Mouse (Mus musculus): Measurements from ENCODE around the gene Avp. TPM values are rescaled to one million over a fixed set of nuclear protein-coding genes. Genes with fewer than 3 reads are reported as not detected.

Avp gene
- polyA plus RNA-seq, 1 experiment from 2014 or later, result not detected

- no peak for ATAC-seq (ENCODE audit: extremely low read depth, insufficient number of reproducible peaks, low FRiP score, low TSS enrichment)
Measured at GRCm38 (mm10) chr2:130569926-130570325, 12.4 kb downstream of the Avp start.

GRCm38 (mm10) chr2:130568921-130569320 lies 13.4 kb downstream of the Avp start:
- Histone ChIP-seq H3K9me3 (no peaks in the 10 kb centered on the region), H3K4me1 (peaks cover 9% of the 10 kb centered on the region), H3K36me3 (peaks cover 24% of the 10 kb centered on the region), H3K27me3 (replicated peaks) (peaks cover 8% of the 10 kb centered on the region), H3K27ac (replicated peaks) (no peak overlapping the region), H3K4me2 (no peak overlapping the region), H3K9ac (no peak overlapping the region), H3K4me3 (no peak overlapping the region)
- 75% methylated on average over 4 of the region's 4 CpGs for WGBS
- no peak for ATAC-seq (ENCODE audit: extremely low read depth, insufficient number of reproducible peaks, low FRiP score, low TSS enrichment)

More at GRCm38 (mm10) chr2:130569926-130570325, 12.4 kb downstream of the Avp start:
- Histone ChIP-seq H3K27me3 (replicated peaks) (peaks cover 18% of the 10 kb centered on the region), H3K9ac (no peak overlapping the region), H3K4me3 (no peak overlapping the region), H3K36me3 (peaks cover 23% of the 10 kb centered on the region), H3K27ac (replicated peaks) (no peak overlapping the region), H3K4me2 (no peak overlapping the region), H3K9me3 (no peaks in the 10 kb centered on the region), H3K4me1 (peaks cover 1% of the 10 kb centered on the region)

GRCm38 (mm10) chr2:130564983-130565382 lies 17.4 kb downstream of the Avp start:
- no peaks in the 10 kb centered on the region for H3K9me3 ChIP-seq
- peak overlapping the region; percentile 95 for H3K9ac ChIP-seq
- H3K27ac ChIP-seq (replicated peaks), result no peak overlapping the region
- WGBS, result 88% methylated on average over 8 of the region's 8 CpGs
- peaks cover 26% of the 10 kb centered on the region for H3K36me3 ChIP-seq
- ATAC-seq (ENCODE audit: extremely low read depth, insufficient number of reproducible peaks, low FRiP score, low TSS enrichment), result no peak
- peaks cover 17% of the 10 kb centered on the region for H3K4me1 ChIP-seq
- peak overlapping the region; percentile 84 for H3K4me3 ChIP-seq
- peak overlapping the region; percentile 81 for H3K4me2 ChIP-seq
- no peaks in the 10 kb centered on the region for H3K27me3 ChIP-seq (replicated peaks)

- no peaks in the 10 kb centered on the region for H3K27me3 ChIP-seq (replicated peaks)
- no peak for ATAC-seq (ENCODE audit: extremely low read depth, insufficient number of reproducible peaks, low FRiP score, low TSS enrichment)
- peak overlapping the region; percentile 95 for H3K9ac ChIP-seq
- peak overlapping the region; percentile 84 for H3K4me3 ChIP-seq
- peak overlapping the region; percentile 81 for H3K4me2 ChIP-seq
- WGBS, result 0% methylated on average over 23 of the region's 23 CpGs
- H3K27ac ChIP-seq (replicated peaks), result peak overlapping the region; percentile 68
- H3K4me1 ChIP-seq, result peaks cover 17% of the 10 kb centered on the region
- H3K36me3 ChIP-seq, result peaks cover 31% of the 10 kb centered on the region
- H3K9me3 ChIP-seq, result no peaks in the 10 kb centered on the region
Measured at GRCm38 (mm10) chr2:130564063-130564462, 18.3 kb downstream of the Avp start.

GRCm38 (mm10) chr2:130563212-130564055 lies 18.9 kb downstream of the Avp start, which contains the start of gene Mrps26:
Mrps26 (plus strand) TSS chr2:130563742.
- H3K9ac ChIP-seq, result peak within 1 kb of the TSS; percentile 95
- H3K36me3 ChIP-seq, result peaks cover 34% of the 10 kb centered on the region
- ATAC-seq (ENCODE audit: extremely low read depth, insufficient number of reproducible peaks, low FRiP score, low TSS enrichment), result peak; percentile 94
- no peaks in the 10 kb centered on the region for H3K27me3 ChIP-seq (replicated peaks)
- no peaks in the 10 kb centered on the region for H3K9me3 ChIP-seq
- peak within 1 kb of the TSS; percentile 81 for H3K4me2 ChIP-seq
- H3K4me3 ChIP-seq, result peak within 1 kb of the TSS; percentile 84
- H3K27ac ChIP-seq (replicated peaks), result peak within 1 kb of the TSS; percentile 83
- peaks cover 17% of the 10 kb centered on the region for H3K4me1 ChIP-seq
- WGBS, result under 1% methylated on average over 61 of the region's 61 CpGs

- Histone ChIP-seq H3K9me3 (no peaks in the 10 kb centered on the region), H3K36me3 (peaks cover 63% of the 10 kb centered on the region), H3K27me3 (replicated peaks) (no peaks in the 10 kb centered on the region), H3K27ac (replicated peaks) (no peak overlapping the region), H3K4me1 (peaks cover 6% of the 10 kb centered on the region), H3K4me2 (no peak overlapping the region), H3K9ac (no peak overlapping the region), H3K4me3 (no peak overlapping the region)
- WGBS, result 64% methylated on average over 2 of the region's 2 CpGs
- no peak for ATAC-seq (ENCODE audit: extremely low read depth, insufficient number of reproducible peaks, low FRiP score, low TSS enrichment)
Measured at GRCm38 (mm10) chr2:130558015-130558414, 24.3 kb downstream of the Avp start.

- no peak for ATAC-seq (ENCODE audit: extremely low read depth, insufficient number of reproducible peaks, low FRiP score, low TSS enrichment)
- Histone ChIP-seq H3K9ac (no peak overlapping the region), H3K4me1 (peaks cover under 1% of the 10 kb centered on the region; the same call in 1 of the 2 replicates), H3K4me3 (no peak overlapping the region), H3K27ac (replicated peaks) (no peak overlapping the region), H3K36me3 (peaks cover 68% of the 10 kb centered on the region), H3K9me3 (no peaks in the 10 kb centered on the region), H3K27me3 (replicated peaks) (no peaks in the 10 kb centered on the region), H3K4me2 (no peak overlapping the region)
- WGBS, result 95% methylated on average over 2 of the region's 2 CpGs
Measured at GRCm38 (mm10) chr2:130557462-130557861, 24.9 kb downstream of the Avp start.

- H3K27me3 ChIP-seq (replicated peaks), result no peaks in the 10 kb centered on the region
- H3K27ac ChIP-seq (replicated peaks), result no peak overlapping the region
- no peak overlapping the region for H3K9ac ChIP-seq
- no peaks in the 10 kb centered on the region for H3K9me3 ChIP-seq
- WGBS, result 86% methylated on average over 1 of the region's 1 CpGs
- H3K4me3 ChIP-seq, result no peak overlapping the region
- peaks cover 80% of the 10 kb centered on the region for H3K36me3 ChIP-seq
- no peaks in the 10 kb centered on the region for H3K4me1 ChIP-seq
- no peak overlapping the region for H3K4me2 ChIP-seq
- ATAC-seq (ENCODE audit: extremely low read depth, insufficient number of reproducible peaks, low FRiP score, low TSS enrichment), result no peak
Measured at GRCm38 (mm10) chr2:130556292-130556691, 26.1 kb downstream of the Avp start.

GRCm38 (mm10) chr2:130554841-130555240 lies 27.5 kb downstream of the Avp start:
- no peak for ATAC-seq (ENCODE audit: extremely low read depth, insufficient number of reproducible peaks, low FRiP score, low TSS enrichment)
- no peaks in the 10 kb centered on the region for H3K27me3 ChIP-seq (replicated peaks)
- H3K4me3 ChIP-seq, result no peak overlapping the region
- no peak overlapping the region for H3K27ac ChIP-seq (replicated peaks)
- H3K4me2 ChIP-seq, result no peak overlapping the region
- WGBS, result 87% methylated on average over 7 of the region's 7 CpGs
- H3K36me3 ChIP-seq, result peaks cover 91% of the 10 kb centered on the region
- H3K9ac ChIP-seq, result no peak overlapping the region
- H3K4me1 ChIP-seq, result no peaks in the 10 kb centered on the region
- no peaks in the 10 kb centered on the region for H3K9me3 ChIP-seq

- peak; percentile 45; the same call in 1 of the 2 replicates for ATAC-seq (ENCODE audit: extremely low read depth, insufficient number of reproducible peaks, low FRiP score, low TSS enrichment)
- Histone ChIP-seq H3K4me3 (no peak overlapping the region), H3K4me1 (peaks cover 8% of the 10 kb centered on the region; the same call in 1 of the 2 replicates), H3K27ac (replicated peaks) (no peak overlapping the region; the same call in 1 of the 2 replicates), H3K9ac (no peak overlapping the region), H3K4me2 (no peak overlapping the region), H3K9me3 (no peaks in the 10 kb centered on the region), H3K27me3 (replicated peaks) (no peaks in the 10 kb centered on the region), H3K36me3 (peaks cover 100% of the 10 kb centered on the region)
- WGBS, result 60% methylated on average over 8 of the region's 8 CpGs
Measured at GRCm38 (mm10) chr2:130546957-130547356, 35.4 kb downstream of the Avp start.

GRCm38 (mm10) chr2:130540266-130540665 lies 42.1 kb downstream of the Avp start:
- peaks cover 96% of the 10 kb centered on the region for H3K36me3 ChIP-seq
- no peaks in the 10 kb centered on the region for H3K9me3 ChIP-seq
- no peak overlapping the region for H3K4me3 ChIP-seq
- no peaks in the 10 kb centered on the region for H3K4me1 ChIP-seq
- H3K4me2 ChIP-seq, result no peak overlapping the region
- H3K9ac ChIP-seq, result no peak overlapping the region
- H3K27ac ChIP-seq (replicated peaks), result no peak overlapping the region
- 88% methylated on average over 9 of the region's 9 CpGs for WGBS
- no peaks in the 10 kb centered on the region for H3K27me3 ChIP-seq (replicated peaks)
- no peak for ATAC-seq (ENCODE audit: extremely low read depth, insufficient number of reproducible peaks, low FRiP score, low TSS enrichment)
